In genomic region chr11:54106676-54107075, GRCm38 (mm10) we compare ENCODE assay signal across 16 mouse cellular contexts. TPM values are rescaled to one million over a fixed set of nuclear protein-coding genes. Genes with fewer than 3 reads are reported as not detected.
DNase-seq lines count a peak whose midpoint lies in the region; ATAC-seq and TF ChIP-seq lines count a peak whose summit lies in the region.
"Had no signal": no experiment of that assay in that cellular context is flagged by ENCODE, and none has a peak within 500 bp of the region (broad histone marks: within the 10 kb centered on the region; RNA-seq: fewer than 3 reads in every experiment).

No protein-coding gene starts in this region.

- no peaks in the 10 kb centered on the region for H3K36me3 ChIP-seq in forebrain, embryonic 15.5 days
- H3K36me3 ChIP-seq in forebrain, embryonic 14.5 days (ENCODE audit: control insufficient read depth, insufficient read depth, low read length): no peaks in the 10 kb centered on the region
- no peaks in the 10 kb centered on the region for H3K36me3 ChIP-seq in kidney, adult 2 months (ENCODE audit: control insufficient read depth, insufficient read depth, low read length)
- no peaks in the 10 kb centered on the region for H3K36me3 ChIP-seq in kidney, embryonic 16.5 days (ENCODE audit: insufficient read depth, low read length)
- peaks cover 5% of the 10 kb centered on the region for H3K36me3 ChIP-seq in embryonic facial prominence, embryonic 15.5 days
- H3K36me3 ChIP-seq: heart, embryonic 15.5 days had no signal

- H3K9ac ChIP-seq in forebrain, embryonic 15.5 days (replicated peaks): no peak overlapping the region
- no peak overlapping the region for H3K9ac ChIP-seq in forebrain, embryonic 14.5 days (ENCODE audit: low read length)
- no peak overlapping the region for H3K9ac ChIP-seq in kidney, embryonic 16.5 days (replicated peaks; ENCODE audit: low read length)
- H3K9ac ChIP-seq in embryonic facial prominence, embryonic 15.5 days: no peak overlapping the region
- H3K9ac ChIP-seq: heart, embryonic 15.5 days had no signal

- H3K27me3 ChIP-seq in forebrain, embryonic 15.5 days: no peaks in the 10 kb centered on the region
- H3K27me3 ChIP-seq in forebrain, embryonic 14.5 days (replicated peaks; ENCODE audit: control insufficient read depth, insufficient read depth, low read length): 0 out of 2 replicates have a peak, but pooled peaks cover under 1% of the 10 kb centered on the region
- no peaks in the 10 kb centered on the region for H3K27me3 ChIP-seq in kidney, adult 2 months (replicated peaks; ENCODE audit: control insufficient read depth, insufficient read depth, low read length)
- no peaks in the 10 kb centered on the region for H3K27me3 ChIP-seq in kidney, embryonic 16.5 days (ENCODE audit: insufficient read depth, low read length)
- no peaks in the 10 kb centered on the region for H3K27me3 ChIP-seq in embryonic facial prominence, embryonic 15.5 days
- H3K27me3 ChIP-seq: heart, embryonic 15.5 days had no signal

- H3K27ac ChIP-seq in forebrain, embryonic 15.5 days (replicated peaks): 0 out of 2 replicates have a peak overlapping the region, but pooled peaks have one; percentile 11
- H3K27ac ChIP-seq in forebrain, embryonic 14.5 days (ENCODE audit: low read depth, low read length): no peak overlapping the region
- H3K27ac ChIP-seq in kidney, adult 2 months (ENCODE audit: insufficient read depth, low read depth, low read length): no peak overlapping the region
- H3K27ac ChIP-seq in kidney, embryonic 16.5 days (ENCODE audit: low read length): no peak overlapping the region
- H3K27ac ChIP-seq in embryonic facial prominence, embryonic 15.5 days (replicated peaks): peak overlapping the region; percentile 41; the same call in 1 of the 2 replicates
- H3K27ac ChIP-seq: heart, embryonic 15.5 days; macrophage had no signal

- no peak overlapping the region for H3K4me2 ChIP-seq in forebrain, embryonic 15.5 days (replicated peaks)
- no peak overlapping the region for H3K4me2 ChIP-seq in forebrain, embryonic 14.5 days (ENCODE audit: low read length)
- H3K4me2 ChIP-seq in kidney, embryonic 16.5 days (replicated peaks; ENCODE audit: low read depth, low read length): no peak overlapping the region
- H3K4me2 ChIP-seq in embryonic facial prominence, embryonic 15.5 days (replicated peaks): no peak overlapping the region
- H3K4me2 ChIP-seq: heart, embryonic 15.5 days had no signal

- DNase-seq in forebrain, embryonic 14.5 days (ENCODE audit: low spot score): no peak
- peak; percentile 89 for DNase-seq in kidney, adult 2 months
- peak; percentile 89 for DNase-seq in lung, postnatal 25 days (ENCODE audit: low spot score)
- DNase-seq in urinary bladder, postnatal 25 days (ENCODE audit: low spot score): no peak
- no peak for DNase-seq in cerebellum, adult 11 months
- DNase-seq: B cell, adult 2 months; embryo, embryonic 11 days; midbrain, embryonic 14.5 days; retina, postnatal 1 day; spleen, adult 18-20 months; thymus, adult 18-20 months had no signal

- WGBS in forebrain, embryonic 15.5 days: 89% methylated on average over 3 of the region's 3 CpGs
- WGBS in forebrain, embryonic 14.5 days: 95% methylated on average over 3 of the region's 3 CpGs
- WGBS in kidney, adult 2 months: 57% methylated on average over 3 of the region's 3 CpGs
- WGBS in kidney, embryonic 16.5 days: 86% methylated on average over 3 of the region's 3 CpGs
- WGBS in embryonic facial prominence, embryonic 15.5 days: 82% methylated on average over 3 of the region's 3 CpGs

- H3K9me3 ChIP-seq in forebrain, embryonic 15.5 days: no peaks in the 10 kb centered on the region
- H3K9me3 ChIP-seq in forebrain, embryonic 14.5 days (replicated peaks; ENCODE audit: control insufficient read depth, low read length): no peaks in the 10 kb centered on the region
- no peaks in the 10 kb centered on the region for H3K9me3 ChIP-seq in kidney, embryonic 16.5 days (ENCODE audit: low read length)
- no peaks in the 10 kb centered on the region for H3K9me3 ChIP-seq in embryonic facial prominence, embryonic 15.5 days (replicated peaks)
- H3K9me3 ChIP-seq: heart, embryonic 15.5 days had no signal

- peaks cover 11% of the 10 kb centered on the region for H3K4me1 ChIP-seq in forebrain, embryonic 15.5 days
- H3K4me1 ChIP-seq in forebrain, embryonic 14.5 days (ENCODE audit: control insufficient read depth, insufficient read depth, low read length): peaks cover under 1% of the 10 kb centered on the region; the same call in 1 of the 2 replicates
- H3K4me1 ChIP-seq in kidney, adult 2 months (ENCODE audit: control insufficient read depth, insufficient read depth, low read length): peaks cover 15% of the 10 kb centered on the region
- peaks cover 7% of the 10 kb centered on the region; the same call in 1 of the 2 replicates for H3K4me1 ChIP-seq in kidney, embryonic 16.5 days (ENCODE audit: insufficient read depth, low read length)
- H3K4me1 ChIP-seq in embryonic facial prominence, embryonic 15.5 days: peaks cover 55% of the 10 kb centered on the region

- no peak for ATAC-seq in forebrain, embryonic 15.5 days (replicated peaks)
- ATAC-seq in forebrain, embryonic 14.5 days: no peak
- no peak for ATAC-seq in kidney, embryonic 16.5 days (ENCODE audit: low FRiP score, low TSS enrichment)
- no peak for ATAC-seq in embryonic facial prominence, embryonic 15.5 days (ENCODE audit: insufficient number of reproducible peaks, low FRiP score, low TSS enrichment, low read depth)

- no peak for TF ChIP-seq POLR2A in kidney, adult 2 months (IDR thresholded peaks at IDR 0.05; ENCODE audit: low read depth, low read length)

- H3K4me3 ChIP-seq in forebrain, embryonic 15.5 days: no peak overlapping the region
- H3K4me3 ChIP-seq in forebrain, embryonic 14.5 days (ENCODE audit: low read depth, low read length): no peak overlapping the region
- no peak overlapping the region for H3K4me3 ChIP-seq in kidney, adult 2 months (ENCODE audit: insufficient read depth, low read depth, low read length)
- H3K4me3 ChIP-seq in kidney, embryonic 16.5 days (ENCODE audit: low read length): no peak overlapping the region
- H3K4me3 ChIP-seq in embryonic facial prominence, embryonic 15.5 days (replicated peaks): no peak overlapping the region
- H3K4me3 ChIP-seq: heart, embryonic 15.5 days had no signal

- no peak for TF ChIP-seq CTCF in kidney, adult 2 months (conservative IDR thresholded peaks at IDR 0.05; ENCODE audit: insufficient read depth, insufficient read length, low read depth, low read length)

RNA-seq across cellular contexts. Expression of gene P4ha2, which starts 6.8 kb away (rescaled TPM):
- polyA plus RNA-seq in forebrain, embryonic 15.5 days (2015; fragmentation: Nextera tagmentation; extraction: Ambion mirVana): 6.0 and 6.7 TPM in 2 replicates
- 4.9 and 7.2 TPM in 2 replicates for polyA plus RNA-seq in forebrain, embryonic 14.5 days (2014; fragmentation: Nextera tagmentation; extraction: Ambion mirVana)
- polyA plus RNA-seq in kidney, adult 2 months (2012; rRNA removed): 17.9 and 23.4 TPM in 2 replicates
- 38.1 and 43.0 TPM in 2 replicates for polyA plus RNA-seq in kidney, embryonic 16.5 days (2015; fragmentation: Nextera tagmentation; extraction: Ambion mirVana)
- 123 and 126 TPM in 2 replicates for polyA plus RNA-seq in embryonic facial prominence, embryonic 15.5 days (2015; fragmentation: Nextera tagmentation; extraction: Ambion mirVana)

RNA-seq across cellular contexts. Expression of gene Pdlim4, which starts 37.9 kb away (rescaled TPM):
- 42.8 TPM in 2 replicates for polyA plus RNA-seq in forebrain, embryonic 15.5 days (2015; fragmentation: Nextera tagmentation; extraction: Ambion mirVana)
- polyA plus RNA-seq in forebrain, embryonic 14.5 days (2014; fragmentation: Nextera tagmentation; extraction: Ambion mirVana): 39.3 and 44.8 TPM in 2 replicates
- polyA plus RNA-seq in kidney, adult 2 months (2012; rRNA removed): 13.0 and 15.2 TPM in 2 replicates
- 50.3 and 55.0 TPM in 2 replicates for polyA plus RNA-seq in kidney, embryonic 16.5 days (2015; fragmentation: Nextera tagmentation; extraction: Ambion mirVana)
- polyA plus RNA-seq in embryonic facial prominence, embryonic 15.5 days (2015; fragmentation: Nextera tagmentation; extraction: Ambion mirVana): 168 and 169 TPM in 2 replicates

Comparison
In these comparisons a context has a peak if more than half of its experiments do, and no peak if none do; other contexts are left out.
1. H3K27ac ChIP-seq: peak in forebrain, embryonic 15.5 days (single experiment) and embryonic facial prominence, embryonic 15.5 days (single experiment); none in forebrain, embryonic 14.5 days (single experiment), kidney, adult 2 months (single experiment) and kidney, embryonic 16.5 days (single experiment).
2. DNase-seq: peak in kidney, adult 2 months (single experiment) and lung, postnatal 25 days (single experiment); none in forebrain, embryonic 14.5 days (single experiment), urinary bladder, postnatal 25 days (single experiment) and cerebellum, adult 11 months (single experiment).